Mouse (Mus musculus) frontal cortex, postnatal 10 days (tissue): ENCODE measurements at regions not wholly inside any gene's neighbourhood (a gene's known extent, or its start where the extent isn't known, plus 50 kb on each side); places are given as distances from the start of the nearest gene placed in this dataset.
A peak's percentile ranks its signal among the peaks of the same experiment; 100 is the strongest.

Experiments used
- DNase-seq, 2 experiments: peaks; one replicate each; pipeline ENCODE4 v3.0.0; 2022; ENCODE audit warnings: low spot score in 2 of 2, mixed read lengths in 1 of 2

GRCm38 (mm10) chr7:115076781-115077180 lies 333.3 kb downstream of the Insc start:
- no peak for DNase-seq

- no peak for DNase-seq
Observed at GRCm38 (mm10) chr7:115084711-115085380, 341.4 kb downstream of the Insc start.

- no peak for DNase-seq
Observed at GRCm38 (mm10) chr7:115086542-115087448, 343.3 kb downstream of the Insc start.

GRCm38 (mm10) chr7:115092481-115093050 lies 349.1 kb downstream of the Insc start:
- DNase-seq: no peak

GRCm38 (mm10) chr7:115106041-115106440 lies 362.5 kb downstream of the Insc start:
- no peak for DNase-seq

- DNase-seq: no peak
Observed at GRCm38 (mm10) chr7:115112282-115112681, 368.8 kb downstream of the Insc start.

GRCm38 (mm10) chr7:115123283-115123682 lies 379.8 kb downstream of the Insc start:
- DNase-seq: no peak

- DNase-seq: no peak
Observed at GRCm38 (mm10) chr7:115129001-115129400, 385.5 kb downstream of the Insc start.

- DNase-seq: no peak
Observed at GRCm38 (mm10) chr7:115131259-115131969, 387.9 kb downstream of the Insc start.

- DNase-seq: no peak
Observed at GRCm38 (mm10) chr7:115131970-115132551, 388.6 kb downstream of the Insc start.

- no peak for DNase-seq
Observed at GRCm38 (mm10) chr7:115132595-115132994, 389.1 kb downstream of the Insc start.

GRCm38 (mm10) chr7:115134926-115135575 lies 391.6 kb downstream of the Insc start:
- no peak for DNase-seq

- DNase-seq: no peak
Observed at GRCm38 (mm10) chr7:115140286-115140685, 396.8 kb downstream of the Insc start.

- no peak for DNase-seq
Observed at GRCm38 (mm10) chr7:115142163-115142562, 398.7 kb downstream of the Insc start.

GRCm38 (mm10) chr7:115144947-115145346 lies 401.5 kb downstream of the Insc start:
- DNase-seq: no peak

GRCm38 (mm10) chr7:115147352-115147977 lies 404.0 kb downstream of the Insc start:
- DNase-seq: no peak

GRCm38 (mm10) chr7:115153291-115153690 lies 409.8 kb downstream of the Insc start:
- DNase-seq: no peak

- DNase-seq: no peak
Observed at GRCm38 (mm10) chr7:115153764-115154509, 410.4 kb downstream of the Insc start.

GRCm38 (mm10) chr7:115170023-115170422 lies 426.5 kb downstream of the Insc start:
- DNase-seq: no peak

GRCm38 (mm10) chr7:115170439-115170838 lies 426.9 kb downstream of the Insc start:
- peak; percentile 10 to 22 for DNase-seq
